Mouse (Mus musculus): Measurements from ENCODE around the gene Inhbb. TPM values are rescaled to one million over a fixed set of nuclear protein-coding genes. Genes with fewer than 3 reads are reported as not detected.

Inhbb gene
- total RNA-seq, 2 experiments from 2014 or later: not detected

- ATAC-seq (replicated peaks; ENCODE audit: poor library complexity, severe bottlenecking): no peak
Measured at GRCm38 (mm10) chr1:119420984-119421575, 968 bp downstream of the Inhbb start.

- no peak for ATAC-seq (replicated peaks; ENCODE audit: poor library complexity, severe bottlenecking)
Measured at GRCm38 (mm10) chr1:119420189-119420983, 1.7 kb downstream of the Inhbb start.

- no peak for ATAC-seq (replicated peaks; ENCODE audit: poor library complexity, severe bottlenecking)
Measured at GRCm38 (mm10) chr1:119419151-119420105, 2.6 kb downstream of the Inhbb start.

GRCm38 (mm10) chr1:119417991-119418390 is 4.1 kb downstream of the Inhbb start:
- ATAC-seq (replicated peaks; ENCODE audit: poor library complexity, severe bottlenecking): no peak

GRCm38 (mm10) chr1:119417542-119417941 is 4.5 kb downstream of the Inhbb start:
- ATAC-seq (replicated peaks; ENCODE audit: poor library complexity, severe bottlenecking): no peak

GRCm38 (mm10) chr1:119416610-119417009 is 5.4 kb downstream of the Inhbb start:
- no peak for ATAC-seq (replicated peaks; ENCODE audit: poor library complexity, severe bottlenecking)

- peak; percentile 89 for ATAC-seq (replicated peaks; ENCODE audit: poor library complexity, severe bottlenecking)
Measured at GRCm38 (mm10) chr1:119416177-119416576, 5.9 kb downstream of the Inhbb start.

- ATAC-seq (replicated peaks; ENCODE audit: poor library complexity, severe bottlenecking): no peak
Measured at GRCm38 (mm10) chr1:119415151-119415550, 6.9 kb downstream of the Inhbb start.

- no peak for ATAC-seq (replicated peaks; ENCODE audit: poor library complexity, severe bottlenecking)
Measured at GRCm38 (mm10) chr1:119410661-119411060, 11.4 kb downstream of the Inhbb start.

GRCm38 (mm10) chr1:119409599-119410168 is 12.4 kb downstream of the Inhbb start:
- ATAC-seq (replicated peaks; ENCODE audit: poor library complexity, severe bottlenecking): no peak

GRCm38 (mm10) chr1:119409106-119409505 is 12.9 kb downstream of the Inhbb start:
- ATAC-seq (replicated peaks; ENCODE audit: poor library complexity, severe bottlenecking): no peak

GRCm38 (mm10) chr1:119407691-119408315 is 14.2 kb downstream of the Inhbb start:
- no peak for ATAC-seq (replicated peaks; ENCODE audit: poor library complexity, severe bottlenecking)

GRCm38 (mm10) chr1:119404798-119405197 is 17.2 kb downstream of the Inhbb start:
- ATAC-seq (replicated peaks; ENCODE audit: poor library complexity, severe bottlenecking): no peak

- no peak for ATAC-seq (replicated peaks; ENCODE audit: poor library complexity, severe bottlenecking)
Measured at GRCm38 (mm10) chr1:119404341-119404740, 17.7 kb downstream of the Inhbb start.

- ATAC-seq (replicated peaks; ENCODE audit: poor library complexity, severe bottlenecking): no peak
Measured at GRCm38 (mm10) chr1:119401249-119401648, 20.8 kb downstream of the Inhbb start.

- ATAC-seq (replicated peaks; ENCODE audit: poor library complexity, severe bottlenecking): no peak
Measured at GRCm38 (mm10) chr1:119398640-119399039, 23.4 kb downstream of the Inhbb start.

GRCm38 (mm10) chr1:119397839-119398238 is 24.2 kb downstream of the Inhbb start:
- ATAC-seq (replicated peaks; ENCODE audit: poor library complexity, severe bottlenecking): no peak

- no peak for ATAC-seq (replicated peaks; ENCODE audit: poor library complexity, severe bottlenecking)
Measured at GRCm38 (mm10) chr1:119391311-119391710, 30.7 kb downstream of the Inhbb start.

GRCm38 (mm10) chr1:119390676-119391075 is 31.4 kb downstream of the Inhbb start:
- no peak for ATAC-seq (replicated peaks; ENCODE audit: poor library complexity, severe bottlenecking)
